Mouse (Mus musculus): ENCODE measurements around the gene Thsd7a. TPM values are rescaled to one million over a fixed set of nuclear protein-coding genes. Genes with fewer than 3 reads are reported as not detected.

Thsd7a gene
- polyA plus RNA-seq, 1 experiment from 2014 or later, result 2.7 TPM

GRCm38 (mm10) chr6:12315070-12315909 is 433.9 kb downstream of the Thsd7a start:
- Histone ChIP-seq H3K4me3 (no peak overlapping the region), H3K9me3 (no peaks in the 10 kb centered on the region), H3K36me3 (no peaks in the 10 kb centered on the region), H3K4me1 (no peaks in the 10 kb centered on the region), H3K27ac (no peak overlapping the region), H3K27me3 (ENCODE audit: insufficient read depth, poor library complexity, severe bottlenecking) (no peaks in the 10 kb centered on the region)
- no peak for DNase-seq (ENCODE audit: low spot score)
- WGBS, result 53% methylated on average over 7 of the region's 7 CpGs

DNA sequence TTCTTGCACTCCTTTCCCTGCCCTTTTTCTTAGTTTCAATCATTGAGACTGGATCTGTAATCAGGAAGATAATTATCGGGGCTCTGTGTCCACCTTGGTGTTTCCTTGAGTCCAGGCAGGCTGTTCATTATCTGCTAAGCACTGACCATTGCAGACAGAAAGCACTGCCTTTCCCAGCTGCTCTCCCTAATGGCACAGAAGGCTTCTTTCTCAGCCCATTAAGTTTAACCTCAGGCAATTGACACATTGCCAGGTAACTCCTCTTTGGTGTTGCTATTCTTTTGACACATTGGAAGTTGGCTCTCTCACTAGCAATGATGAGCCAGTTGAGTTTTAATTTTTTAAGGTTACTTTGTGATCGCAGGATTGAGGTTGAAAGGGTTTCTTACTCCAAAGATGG is 441.7 kb downstream of the Thsd7a start:
- Histone ChIP-seq H3K9me3 (peaks cover 5% of the 10 kb centered on the region; the same call in 1 of the 2 replicates), H3K4me1 (no peaks in the 10 kb centered on the region), H3K27me3 (ENCODE audit: insufficient read depth, poor library complexity, severe bottlenecking) (no peaks in the 10 kb centered on the region), H3K4me3 (no peak overlapping the region), H3K36me3 (no peaks in the 10 kb centered on the region), H3K27ac (no peak overlapping the region)
- 77% methylated on average over 2 of the region's 2 CpGs for WGBS
- no peak for DNase-seq (ENCODE audit: low spot score)

DNA sequence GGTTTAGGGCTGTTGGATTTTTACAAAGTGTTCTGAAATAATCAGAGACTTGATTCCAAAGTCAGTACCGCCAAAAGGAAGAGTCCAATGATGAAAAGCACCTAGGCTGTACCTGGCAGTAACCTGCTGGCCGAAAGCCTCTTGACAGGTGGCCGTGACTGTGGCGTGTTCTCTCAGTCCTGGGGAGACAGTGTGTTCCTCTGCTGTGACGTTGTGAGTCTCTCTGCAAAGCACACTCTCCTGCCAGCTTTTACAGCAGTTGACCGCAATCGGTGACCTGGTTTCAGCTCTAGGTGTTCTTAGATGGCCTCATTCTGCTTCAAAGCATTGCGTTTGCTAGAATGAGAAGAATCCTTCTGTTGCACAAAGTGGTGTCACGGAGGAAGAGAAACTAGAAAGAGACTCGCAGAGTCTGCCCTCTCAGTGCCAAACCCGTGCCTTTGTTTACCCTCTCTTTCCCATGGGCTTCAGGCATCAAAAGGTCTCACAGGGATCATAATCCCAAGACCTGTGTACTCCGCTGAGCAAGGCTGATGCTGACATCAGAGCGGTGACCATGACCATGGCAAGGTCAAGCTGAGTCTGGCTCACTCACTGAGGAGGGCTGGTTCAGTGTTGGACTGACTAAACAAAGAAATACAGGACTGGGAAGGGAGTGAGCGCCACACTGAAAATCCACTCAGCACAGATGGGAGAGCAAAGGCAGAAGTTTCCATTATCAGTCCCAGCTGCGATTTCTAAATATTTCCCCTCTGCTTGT is 486.4 kb downstream of the Thsd7a start:
- Histone ChIP-seq H3K4me3 (no peak overlapping the region), H3K9me3 (no peaks in the 10 kb centered on the region), H3K36me3 (no peaks in the 10 kb centered on the region), H3K4me1 (no peaks in the 10 kb centered on the region), H3K27me3 (ENCODE audit: insufficient read depth, poor library complexity, severe bottlenecking) (no peaks in the 10 kb centered on the region), H3K27ac (no peak overlapping the region)
- no peak for DNase-seq (ENCODE audit: low spot score)
- WGBS, result 79% methylated on average over 15 of the region's 15 CpGs
